Mouse (Mus musculus) kidney, adult 2 months (tissue): ENCODE data around the gene Itgb4.

Experiments
- CTCF ChIP-seq: fragments of 200-500 bp; conservative IDR thresholded peaks from 2 replicates; pipeline ENCODE4 v1.5.1; 2011; ENCODE audit warnings: low read depth, mild to moderate bottlenecking, control low read depth, low read length, moderate library complexity, mixed read lengths; ENCODE audit not compliant: insufficient read depth, insufficient read length
- POLR2A ChIP-seq: fragments of 200-500 bp; IDR thresholded peaks from one replicate; pipeline ENCODE4 v1.6.1; 2011; ENCODE audit warnings: low read depth, low read length, control low read depth

- TF ChIP-seq CTCF (no peak), POLR2A (no peak)
Measured at GRCm38 (mm10) chr11:116008411-116008810, 33.9 kb downstream of the Itgb4 start.
